Mouse (Mus musculus) ES-E14 (cell line): ENCODE results near the gene Dock6. TPM values are rescaled to one million over a fixed set of nuclear protein-coding genes. Genes with fewer than 3 reads are reported as not detected.

ENCODE experiments used
- DNase-seq: peaks from one replicate; pipeline ENCODE4 v3.0.0-alpha.2; 2013; ENCODE audit warnings: low read depth, low spot score
- H3K27ac ChIP-seq: 2 replicates; pipeline ENCODE4 v1.5.1; 2012; ENCODE audit warnings: low read depth, mild to moderate bottlenecking, low read length, moderate library complexity, mixed read lengths; ENCODE audit not compliant: poor library complexity, insufficient read depth, severe bottlenecking
- H3K36me3 ChIP-seq: 2 replicates; pipeline ENCODE4 v1.6.1; 2012; ENCODE audit warnings: mild to moderate bottlenecking, low read length, moderate library complexity, mixed read lengths; ENCODE audit not compliant: control insufficient read depth, poor library complexity, insufficient read depth, severe bottlenecking
- H3K4me1 ChIP-seq, 2 experiments: fragments of 150-350 bp in 1 of 2; sonication (generic) in 1 of 2; 2 replicates each; pipeline ENCODE4 v1.6.1; 2012; ENCODE audit warnings: low read length in 2 of 2, mild to moderate bottlenecking in 1 of 2, mixed read lengths in 1 of 2; ENCODE audit not compliant: control insufficient read depth in 2 of 2, insufficient read depth in 2 of 2, poor library complexity in 1 of 2
- H3K4me3 ChIP-seq, 2 experiments: fragments of 150-350 bp in 1 of 2; sonication (generic) in 1 of 2; 2 replicates each; pipeline ENCODE4 v1.5.1; 2012; ENCODE audit warnings: low read length in 2 of 2, low read depth in 1 of 2, mild to moderate bottlenecking in 1 of 2, mixed read lengths in 1 of 2; ENCODE audit not compliant: insufficient read depth in 1 of 2, poor library complexity in 1 of 2, severe bottlenecking in 1 of 2
- H3K9ac ChIP-seq: 2 replicates; pipeline ENCODE4 v1.6.1; 2012; ENCODE audit warnings: low read depth, mild to moderate bottlenecking, low read length, mixed read lengths; ENCODE audit not compliant: poor library complexity, insufficient read depth, severe bottlenecking
- H3K9me3 ChIP-seq: fragments of 150-350 bp; sonication (generic); 2 replicates; pipeline ENCODE4 v1.6.1; 2012; ENCODE audit warnings: low read depth, mild to moderate bottlenecking, low read length; ENCODE audit not compliant: control insufficient read depth, insufficient read depth
- CHD2 ChIP-seq: IDR thresholded peaks from 2 replicates; pipeline ENCODE4 v1.6.1; 2014; ENCODE audit warnings: mild to moderate bottlenecking, low read depth, low read length, inconsistent platforms
- HCFC1 ChIP-seq: IDR thresholded peaks from 2 replicates; pipeline ENCODE4 v1.6.1; 2012; ENCODE audit warnings: low read length, inconsistent platforms, borderline replicate concordance; ENCODE audit not compliant: insufficient read depth
- MAFK ChIP-seq: IDR thresholded peaks from 2 replicates; pipeline ENCODE4 v1.6.1; 2014; ENCODE audit warnings: mild to moderate bottlenecking, low read depth, low read length, inconsistent platforms; ENCODE audit not compliant: insufficient read depth
- ZC3H11A ChIP-seq: IDR thresholded peaks from 2 replicates; pipeline ENCODE4 v1.6.1; 2012; ENCODE audit warnings: low read depth, mild to moderate bottlenecking, inconsistent platforms, low read length, borderline replicate concordance
- ZNF384 ChIP-seq: IDR thresholded peaks from 2 replicates; pipeline ENCODE4 v1.6.1; 2012; ENCODE audit warnings: low read depth, low read length, inconsistent platforms
- in situ Hi-C, 2 experiments: fragments of 600-800 bp; cut with MboI; formaldehyde crosslinking; loops; one replicate each; pipeline ENCODE4 v1.15.1; 2025; ENCODE audit warnings: low sequenced_read_pairs in 2 of 2, inconsistent platforms in 1 of 2; ENCODE audit not compliant: unreplicated experiment in 2 of 2
- total RNA-seq: library from RNA; depleted of rRNA; stranded (reverse); fragments of 300-350 nt; gene quantifications from 2 replicates; pipeline ENCODE4 v1.2.3, GENCODE M21; 2012

The Dock6 gene
- total RNA-seq, 1 experiment = 45.4 TPM

- no peak overlapping the region; the same call in 1 of the 2 replicates for H3K9ac ChIP-seq
- no peak for TF ChIP-seq CHD2
- no peak for TF ChIP-seq ZC3H11A
- TF ChIP-seq MAFK = no peak
- no peak for TF ChIP-seq HCFC1
- no peak for TF ChIP-seq ZNF384
- no peak for DNase-seq
- peaks cover 34% of the 10 kb centered on the region for H3K36me3 ChIP-seq
- 0 out of 4 replicates have a peak overlapping the region, but pooled peaks of 1 of the 2 experiments have one; percentile 17 for H3K4me3 ChIP-seq
- H3K9me3 ChIP-seq = no peaks in the 10 kb centered on the region
- H3K27ac ChIP-seq = peak overlapping the region; percentile 58
- in situ Hi-C loops = no loop called here
- peaks cover 2 to 14% of the 10 kb centered on the region in 2 experiments; a peak in 2 of 4 replicates for H3K4me1 ChIP-seq
These were observed 28.5 kb downstream of the Dock6 start for GRCm38 (mm10) chr9:21823957-21824356.

GRCm38 (mm10) chr9:21822686-21823085 lies 29.7 kb downstream of the Dock6 start:
- no peak for DNase-seq
- no peak overlapping the region for H3K4me3 ChIP-seq
- TF ChIP-seq HCFC1 (no peak), ZNF384 (no peak), MAFK (no peak), CHD2 (no peak), ZC3H11A (no peak)
- H3K36me3 ChIP-seq = peaks cover 43% of the 10 kb centered on the region
- peaks cover 3 to 14% of the 10 kb centered on the region in 2 experiments; a peak in 2 of 4 replicates for H3K4me1 ChIP-seq
- no peak overlapping the region for H3K27ac ChIP-seq
- H3K9me3 ChIP-seq = no peaks in the 10 kb centered on the region
- H3K9ac ChIP-seq = no peak overlapping the region
- in situ Hi-C loops = no loop called here

GRCm38 (mm10) chr9:21820183-21820582 lies 32.3 kb downstream of the Dock6 start:
- in situ Hi-C loops = no loop called here
- TF ChIP-seq ZNF384 = no peak
- TF ChIP-seq CHD2 = no peak
- TF ChIP-seq MAFK = no peak
- TF ChIP-seq ZC3H11A = no peak
- no peak for TF ChIP-seq HCFC1
- Histone ChIP-seq H3K4me1 (peaks cover 3 to 11% of the 10 kb centered on the region in 2 experiments; a peak in 1 of 4 replicates), H3K4me3 (no peak overlapping the region), H3K9me3 (no peaks in the 10 kb centered on the region), H3K36me3 (peaks cover 61% of the 10 kb centered on the region), H3K9ac (no peak overlapping the region), H3K27ac (no peak overlapping the region)
- no peak for DNase-seq

GRCm38 (mm10) chr9:21819181-21819729 lies 33.2 kb downstream of the Dock6 start:
- in situ Hi-C loops = no loop called here
- H3K9ac ChIP-seq = no peak overlapping the region
- DNase-seq = no peak
- TF ChIP-seq CHD2 (no peak), ZNF384 (no peak)
- H3K4me3 ChIP-seq = no peak overlapping the region
- H3K36me3 ChIP-seq = peaks cover 62% of the 10 kb centered on the region
- no peak overlapping the region for H3K27ac ChIP-seq
- no peaks in the 10 kb centered on the region for H3K9me3 ChIP-seq
- peaks cover 2 to 3% of the 10 kb centered on the region in 2 experiments; a peak in 1 of 4 replicates for H3K4me1 ChIP-seq

- H3K9ac ChIP-seq = no peak overlapping the region
- TF ChIP-seq ZNF384 = no peak
- peak; percentile 86 for TF ChIP-seq MAFK
- in situ Hi-C loops = no loop called here
These were observed 33.9 kb downstream of the Dock6 start for GRCm38 (mm10) chr9:21818561-21818960.

More at GRCm38 (mm10) chr9:21818561-21818960, 33.9 kb downstream of the Dock6 start:
- Histone ChIP-seq H3K4me1 (peaks cover 1 to 2% of the 10 kb centered on the region in 2 experiments; a peak in 1 of 4 replicates), H3K36me3 (peaks cover 65% of the 10 kb centered on the region), H3K9me3 (no peaks in the 10 kb centered on the region), H3K4me3 (no peak overlapping the region), H3K27ac (no peak overlapping the region)
- DNase-seq = no peak
